Mouse (Mus musculus): Measurements from ENCODE around the gene Slc6a9. TPM values are rescaled to one million over a fixed set of nuclear protein-coding genes. Genes with fewer than 3 reads are reported as not detected.
A peak's percentile ranks its signal among the peaks of the same experiment; 100 is the strongest.

Slc6a9 gene
- total and polyA plus RNA-seq, 3 experiments: 1.3 to 34.8 (median 4.4) TPM

- TF ChIP-seq GATA2 (IDR thresholded peaks at IDR 0.05; ENCODE audit: borderline replicate concordance, low read depth, low read length): no peak
- TF ChIP-seq CTCF (IDR thresholded peaks at IDR 0.05; ENCODE audit: low read depth, low read length): no peak
- TF ChIP-seq GATA1 (IDR thresholded peaks at IDR 0.05; ENCODE audit: borderline replicate concordance, low read length): no peak
- no peak for TF ChIP-seq POLR2AphosphoS5 (IDR thresholded peaks at IDR 0.05; ENCODE audit: insufficient replicate concordance, low read depth, low read length)
- no peak for TF ChIP-seq TAL1 (conservative IDR thresholded peaks at IDR 0.05; ENCODE audit: low read depth, low read length)
- Histone ChIP-seq H3K4me1 (ENCODE audit: insufficient read depth, low read depth, low read length) (peaks cover 3% of the 10 kb centered on the region; the same call in 1 of the 2 replicates), H3K4me3 (ENCODE audit: low read depth, low read length) (no peak overlapping the region), H3K27me3 (ENCODE audit: insufficient read depth, low read length) (peaks cover 32% of the 10 kb centered on the region), H3K9me3 (replicated peaks) (no peaks in the 10 kb centered on the region), H3K36me3 (replicated peaks) (peaks cover 16% of the 10 kb centered on the region)
- no peak for DNase-seq (ENCODE audit: low spot score)
- ATAC-seq (ENCODE audit: extremely low read depth, insufficient number of reproducible peaks, low FRiP score, poor library complexity, severe bottlenecking): no peak
These were observed 15.9 kb downstream of the Slc6a9 start for GRCm38 (mm10) chr4:117850176-117850575.

- peaks cover 35% of the 10 kb centered on the region for H3K27me3 ChIP-seq (ENCODE audit: insufficient read depth, low read length)
- DNase-seq (ENCODE audit: low spot score): no peak
- no peak for ATAC-seq (ENCODE audit: extremely low read depth, insufficient number of reproducible peaks, low FRiP score, poor library complexity, severe bottlenecking)
- TF ChIP-seq POLR2AphosphoS5 (IDR thresholded peaks at IDR 0.05; ENCODE audit: insufficient replicate concordance, low read depth, low read length) (no peak), GATA2 (IDR thresholded peaks at IDR 0.05; ENCODE audit: borderline replicate concordance, low read depth, low read length) (no peak), CTCF (IDR thresholded peaks at IDR 0.05; ENCODE audit: low read depth, low read length) (no peak), GATA1 (IDR thresholded peaks at IDR 0.05; ENCODE audit: borderline replicate concordance, low read length) (no peak), TAL1 (conservative IDR thresholded peaks at IDR 0.05; ENCODE audit: low read depth, low read length) (no peak)
- H3K36me3 ChIP-seq (replicated peaks): peaks cover 10% of the 10 kb centered on the region
- H3K4me1 ChIP-seq (ENCODE audit: insufficient read depth, low read depth, low read length): no peaks in the 10 kb centered on the region
- H3K4me3 ChIP-seq (ENCODE audit: low read depth, low read length): no peak overlapping the region
- H3K9me3 ChIP-seq (replicated peaks): no peaks in the 10 kb centered on the region
These were observed 16.6 kb downstream of the Slc6a9 start for GRCm38 (mm10) chr4:117850871-117851270.

DNA sequence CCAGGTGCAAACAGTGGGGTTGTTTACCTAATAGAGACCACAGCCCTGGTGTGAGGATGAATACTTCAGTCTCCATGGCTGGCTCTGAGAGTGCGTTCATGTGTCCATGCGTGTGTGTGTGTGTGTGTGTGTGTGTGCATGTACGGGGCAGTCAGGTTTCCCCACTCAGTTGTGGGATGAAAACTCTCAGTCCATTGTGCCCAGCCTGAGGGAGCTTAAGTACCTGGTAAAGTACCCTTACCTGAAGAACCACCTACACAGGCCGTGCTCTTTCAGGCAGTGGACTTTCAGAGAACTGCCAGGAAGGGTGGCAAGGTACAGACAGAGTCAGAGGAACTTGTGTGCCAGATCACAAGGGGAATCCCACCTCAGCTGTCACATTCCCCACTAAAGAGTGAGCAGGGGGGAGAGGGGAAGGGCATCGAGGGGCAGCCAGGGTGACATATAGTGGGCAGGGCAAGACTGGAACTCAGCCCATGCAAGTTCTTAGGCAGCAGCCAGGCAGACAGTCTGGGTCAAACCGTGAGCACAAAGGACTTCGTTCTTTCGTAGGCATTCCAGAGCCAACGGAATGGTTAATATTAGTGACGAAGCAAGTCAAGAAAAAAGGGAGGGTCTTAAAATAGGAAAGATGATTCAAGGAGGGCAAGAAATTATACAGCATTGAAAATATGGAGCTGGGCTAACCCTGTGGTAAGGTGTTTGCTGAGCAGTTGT, 18.0 kb downstream of the Slc6a9 start:
- TF ChIP-seq CTCF (IDR thresholded peaks at IDR 0.05; ENCODE audit: low read depth, low read length) (no peak), GATA2 (IDR thresholded peaks at IDR 0.05; ENCODE audit: borderline replicate concordance, low read depth, low read length) (no peak), GATA1 (IDR thresholded peaks at IDR 0.05; ENCODE audit: borderline replicate concordance, low read length) (no peak), TAL1 (conservative IDR thresholded peaks at IDR 0.05; ENCODE audit: low read depth, low read length) (no peak), POLR2AphosphoS5 (IDR thresholded peaks at IDR 0.05; ENCODE audit: insufficient replicate concordance, low read depth, low read length) (no peak)
- DNase-seq (ENCODE audit: low spot score) (no peak), ATAC-seq (ENCODE audit: extremely low read depth, insufficient number of reproducible peaks, low FRiP score, poor library complexity, severe bottlenecking) (no peak)
- Histone ChIP-seq H3K9me3 (replicated peaks) (no peaks in the 10 kb centered on the region), H3K4me1 (ENCODE audit: insufficient read depth, low read depth, low read length) (no peaks in the 10 kb centered on the region), H3K36me3 (replicated peaks) (peaks cover 14% of the 10 kb centered on the region), H3K27me3 (ENCODE audit: insufficient read depth, low read length) (peaks cover 37% of the 10 kb centered on the region), H3K4me3 (ENCODE audit: low read depth, low read length) (no peak overlapping the region)

DNA sequence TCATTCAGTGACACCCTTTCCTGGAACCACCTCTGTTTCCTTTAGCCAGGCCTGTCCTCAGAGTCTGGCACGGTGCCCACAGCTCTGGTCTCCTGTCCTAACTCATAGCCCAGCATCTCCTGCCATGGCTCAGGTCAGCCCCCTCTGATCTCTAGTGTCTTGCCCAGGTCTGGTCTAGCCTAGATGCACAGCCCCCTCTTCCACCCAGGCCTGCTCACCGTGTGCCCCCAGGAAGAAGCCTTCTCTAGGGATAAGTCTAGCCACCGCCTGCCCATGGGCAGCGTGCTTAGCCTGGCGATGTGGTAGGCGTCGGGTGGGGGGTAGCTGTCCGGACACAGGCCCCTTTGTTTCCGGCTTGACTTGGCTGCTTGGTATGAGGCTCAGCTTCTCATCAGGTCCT, 20.8 kb downstream of the Slc6a9 start:
- Histone ChIP-seq H3K4me1 (ENCODE audit: insufficient read depth, low read depth, low read length) (no peaks in the 10 kb centered on the region), H3K4me3 (ENCODE audit: low read depth, low read length) (no peak overlapping the region), H3K9me3 (replicated peaks) (no peaks in the 10 kb centered on the region), H3K27me3 (ENCODE audit: insufficient read depth, low read length) (peaks cover 28% of the 10 kb centered on the region), H3K36me3 (replicated peaks) (peaks cover 12% of the 10 kb centered on the region)
- DNase-seq (ENCODE audit: low spot score): no peak
- ATAC-seq (ENCODE audit: extremely low read depth, insufficient number of reproducible peaks, low FRiP score, poor library complexity, severe bottlenecking): no peak
- TF ChIP-seq GATA1 (IDR thresholded peaks at IDR 0.05; ENCODE audit: borderline replicate concordance, low read length) (no peak), CTCF (IDR thresholded peaks at IDR 0.05; ENCODE audit: low read depth, low read length) (no peak), GATA2 (IDR thresholded peaks at IDR 0.05; ENCODE audit: borderline replicate concordance, low read depth, low read length) (no peak), TAL1 (conservative IDR thresholded peaks at IDR 0.05; ENCODE audit: low read depth, low read length) (no peak), POLR2AphosphoS5 (IDR thresholded peaks at IDR 0.05; ENCODE audit: insufficient replicate concordance, low read depth, low read length) (no peak)

GRCm38 (mm10) chr4:117858794-117859193, 24.5 kb downstream of the Slc6a9 start:
- H3K4me3 ChIP-seq (ENCODE audit: low read depth, low read length): no peak overlapping the region
- no peak for ATAC-seq (ENCODE audit: extremely low read depth, insufficient number of reproducible peaks, low FRiP score, poor library complexity, severe bottlenecking)
- no peaks in the 10 kb centered on the region for H3K4me1 ChIP-seq (ENCODE audit: insufficient read depth, low read depth, low read length)
- H3K36me3 ChIP-seq (replicated peaks): peaks cover 16% of the 10 kb centered on the region
- peaks cover 29% of the 10 kb centered on the region for H3K27me3 ChIP-seq (ENCODE audit: insufficient read depth, low read length)
- peak; percentile 55 for TF ChIP-seq CTCF (IDR thresholded peaks at IDR 0.05; ENCODE audit: low read depth, low read length)
- TF ChIP-seq GATA1 (IDR thresholded peaks at IDR 0.05; ENCODE audit: borderline replicate concordance, low read length): no peak
- DNase-seq (ENCODE audit: low spot score): peak; percentile 42
- no peaks in the 10 kb centered on the region for H3K9me3 ChIP-seq (replicated peaks)

DNA sequence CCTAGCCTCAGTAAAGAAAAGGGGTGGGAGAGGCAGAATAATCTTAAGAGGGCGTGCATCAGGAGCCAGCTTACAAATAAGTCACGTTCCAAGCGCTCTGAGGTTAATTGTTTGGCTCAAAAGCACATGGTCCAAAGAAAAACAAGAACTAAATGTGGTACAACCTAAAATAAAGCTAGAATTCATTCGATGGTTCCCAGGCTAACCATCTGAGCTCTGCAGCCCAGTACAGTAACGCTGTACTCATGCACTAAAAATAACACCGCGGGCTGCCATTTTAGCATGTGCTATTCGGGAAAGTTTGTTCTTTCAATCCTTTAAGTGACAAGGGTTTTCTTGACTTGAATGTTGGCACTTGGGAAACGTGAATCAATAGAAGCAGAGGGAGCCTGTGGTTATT, 26.3 kb downstream of the Slc6a9 start:
- DNase-seq (ENCODE audit: low spot score) (no peak), ATAC-seq (ENCODE audit: extremely low read depth, insufficient number of reproducible peaks, low FRiP score, poor library complexity, severe bottlenecking) (no peak)
- H3K36me3 ChIP-seq (replicated peaks): peaks cover 24% of the 10 kb centered on the region
- no peaks in the 10 kb centered on the region for H3K4me1 ChIP-seq (ENCODE audit: insufficient read depth, low read depth, low read length)
- H3K27me3 ChIP-seq (ENCODE audit: insufficient read depth, low read length): peaks cover 17% of the 10 kb centered on the region
- TF ChIP-seq GATA2 (IDR thresholded peaks at IDR 0.05; ENCODE audit: borderline replicate concordance, low read depth, low read length) (no peak), CTCF (IDR thresholded peaks at IDR 0.05; ENCODE audit: low read depth, low read length) (no peak), TAL1 (conservative IDR thresholded peaks at IDR 0.05; ENCODE audit: low read depth, low read length) (no peak), POLR2AphosphoS5 (IDR thresholded peaks at IDR 0.05; ENCODE audit: insufficient replicate concordance, low read depth, low read length) (no peak), GATA1 (IDR thresholded peaks at IDR 0.05; ENCODE audit: borderline replicate concordance, low read length) (no peak)
- no peak overlapping the region for H3K4me3 ChIP-seq (ENCODE audit: low read depth, low read length)
- H3K9me3 ChIP-seq (replicated peaks): no peaks in the 10 kb centered on the region
